Mouse (Mus musculus): ENCODE measurements around the gene Mpo.

The Mpo gene

DNA sequence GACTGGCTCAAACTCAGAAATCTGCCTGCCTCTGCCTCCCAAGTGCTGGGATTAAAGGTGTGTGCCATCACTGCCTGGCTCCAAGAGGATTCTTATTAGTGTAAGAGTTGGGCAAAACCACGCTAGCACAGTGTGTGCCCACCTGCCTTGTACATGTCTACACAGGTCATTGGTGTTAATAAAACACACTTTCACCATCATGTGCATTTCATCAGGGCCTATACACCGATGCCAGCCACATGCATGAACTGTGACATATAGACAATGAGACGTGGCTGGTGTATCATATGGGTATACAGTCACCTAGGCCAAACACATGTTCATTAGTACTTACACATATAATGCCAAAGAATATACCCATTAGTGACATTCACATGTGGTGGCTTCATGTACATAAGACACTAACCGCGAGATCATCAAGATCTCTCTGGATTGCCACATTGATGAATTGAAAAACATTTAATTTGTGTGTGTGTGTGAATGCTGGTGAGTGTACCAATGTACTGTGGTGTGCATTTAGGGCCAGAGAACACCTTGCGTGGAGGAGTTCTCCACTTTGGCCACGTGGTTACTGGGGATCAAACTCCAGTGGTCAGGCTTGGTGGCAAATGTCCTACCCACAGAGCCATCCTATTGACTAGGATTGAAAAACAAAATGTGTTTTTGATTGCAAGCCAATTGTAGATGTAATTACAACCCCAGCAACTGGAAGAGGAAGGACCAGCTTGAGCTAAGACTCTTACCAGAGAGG is 35.0 kb upstream of the Mpo start:
- DNase-seq (ENCODE audit: extremely low spot score): no peak

DNA sequence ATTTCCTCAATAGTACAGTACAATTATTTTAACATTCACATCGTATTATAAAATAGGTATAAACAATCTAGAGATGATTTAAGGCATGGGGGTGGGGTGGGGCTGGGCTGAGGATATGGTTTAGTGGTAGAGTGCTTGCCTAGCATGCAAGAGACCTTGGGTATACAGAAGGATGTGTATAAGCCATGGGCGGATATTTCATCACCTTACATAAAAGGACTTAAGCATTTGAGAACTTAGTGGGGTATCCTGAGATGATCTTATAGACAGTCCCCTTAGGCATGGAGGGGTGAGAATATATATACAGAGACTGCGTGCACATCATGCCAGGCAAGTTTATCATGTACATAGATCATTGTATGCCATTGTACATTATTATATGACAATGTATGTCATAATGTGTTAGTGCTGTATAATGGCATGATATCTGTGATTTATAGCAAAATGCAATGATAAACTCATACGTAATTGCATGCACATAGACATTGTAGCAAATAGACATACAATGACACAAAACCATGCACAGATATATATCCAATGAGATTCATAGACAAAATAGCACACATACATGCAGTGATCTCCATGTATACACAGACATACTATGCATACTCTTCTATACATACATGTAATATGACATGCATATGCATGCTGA is 34.3 kb upstream of the Mpo start:
- DNase-seq (ENCODE audit: extremely low spot score): no peak

DNA sequence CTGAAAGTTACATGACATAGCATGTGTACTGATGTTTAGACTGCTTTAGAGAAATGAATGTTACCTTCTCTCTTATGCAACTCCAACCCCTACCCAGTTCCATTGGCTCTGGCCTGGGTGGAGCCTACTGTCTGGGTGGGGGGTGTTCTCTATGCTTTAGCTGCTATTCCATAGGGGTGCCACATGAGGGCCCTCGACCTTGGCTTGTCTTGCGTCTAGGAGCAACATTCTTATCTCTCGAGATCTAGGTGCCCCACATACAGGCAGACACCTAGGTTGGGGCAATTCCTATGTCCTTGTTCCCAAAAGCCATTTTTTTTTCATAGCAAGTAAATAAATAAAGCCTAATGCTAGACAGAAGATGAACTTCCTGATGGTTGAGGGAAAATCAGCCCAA is 33.8 kb upstream of the Mpo start:
- DNase-seq (ENCODE audit: extremely low spot score): no peak

DNA sequence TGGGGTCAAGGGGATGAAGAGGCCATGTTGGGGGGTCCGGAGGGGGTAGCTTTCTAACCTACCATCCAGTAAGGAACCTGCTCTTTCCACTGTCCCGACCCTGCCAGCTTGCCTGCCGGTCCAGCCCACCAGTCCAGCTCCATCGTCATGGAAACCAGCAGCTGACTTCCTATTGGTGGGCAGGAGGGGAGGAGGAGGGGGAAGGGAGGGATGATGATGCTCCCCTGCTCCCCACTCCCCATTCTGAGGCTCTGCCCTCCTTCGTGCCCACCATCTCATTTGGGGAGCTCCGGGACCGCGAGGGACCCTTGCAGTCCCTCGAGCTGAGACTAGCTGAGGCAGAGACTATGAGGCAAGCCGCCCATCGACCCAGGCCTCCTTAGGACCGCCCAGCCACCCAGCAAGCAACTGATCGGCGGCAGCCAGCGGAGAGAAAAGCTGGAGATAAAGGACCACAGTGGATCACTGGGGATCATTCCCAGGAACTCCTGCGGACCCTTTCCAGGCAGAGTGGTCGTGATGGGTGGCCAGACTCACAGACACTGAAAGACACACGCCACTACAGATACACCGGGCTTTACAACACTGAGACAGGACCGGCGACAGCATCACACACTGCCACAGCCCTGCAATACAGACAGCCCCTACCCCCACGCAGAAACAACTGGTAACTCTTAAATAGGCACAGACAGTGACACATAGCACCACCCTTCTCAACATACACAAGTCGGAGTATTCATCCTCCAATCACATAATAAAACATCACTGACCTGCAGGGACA is 32.9 kb upstream of the Mpo start, which contains the start of gene Tspoap1:
Tspoap1 (plus strand) TSS at position 241 of the 781 bp plus-strand sequence.
- peak; percentile 35 for DNase-seq (ENCODE audit: extremely low spot score)

DNA sequence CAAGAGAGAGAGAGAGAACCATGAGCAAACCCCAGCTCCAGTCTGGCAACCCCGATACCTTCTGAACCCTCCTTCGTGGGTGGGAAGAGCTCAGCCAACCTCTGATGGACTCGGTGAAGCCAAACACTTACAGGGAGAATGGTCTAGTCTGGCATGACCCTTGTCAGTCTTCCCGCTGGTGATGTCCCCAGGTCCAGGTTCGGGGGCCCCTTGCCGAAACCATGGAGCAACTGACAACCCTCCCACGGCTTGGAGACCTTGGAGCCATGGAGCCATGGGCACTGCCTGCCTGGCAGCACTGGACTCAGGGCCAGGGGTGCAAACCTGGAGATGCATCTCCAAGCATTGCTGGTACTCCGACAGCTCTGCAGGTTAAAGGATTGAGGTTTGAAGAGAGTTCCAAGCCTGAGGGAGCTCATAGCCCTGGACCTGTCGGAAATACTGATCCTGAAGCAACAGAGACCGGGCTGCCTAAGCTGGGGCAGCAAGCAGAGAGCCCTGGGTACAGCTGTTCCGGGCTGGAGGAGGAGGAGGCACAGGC is 32.1 kb upstream of the Mpo start:
- DNase-seq (ENCODE audit: extremely low spot score): no peak

DNA sequence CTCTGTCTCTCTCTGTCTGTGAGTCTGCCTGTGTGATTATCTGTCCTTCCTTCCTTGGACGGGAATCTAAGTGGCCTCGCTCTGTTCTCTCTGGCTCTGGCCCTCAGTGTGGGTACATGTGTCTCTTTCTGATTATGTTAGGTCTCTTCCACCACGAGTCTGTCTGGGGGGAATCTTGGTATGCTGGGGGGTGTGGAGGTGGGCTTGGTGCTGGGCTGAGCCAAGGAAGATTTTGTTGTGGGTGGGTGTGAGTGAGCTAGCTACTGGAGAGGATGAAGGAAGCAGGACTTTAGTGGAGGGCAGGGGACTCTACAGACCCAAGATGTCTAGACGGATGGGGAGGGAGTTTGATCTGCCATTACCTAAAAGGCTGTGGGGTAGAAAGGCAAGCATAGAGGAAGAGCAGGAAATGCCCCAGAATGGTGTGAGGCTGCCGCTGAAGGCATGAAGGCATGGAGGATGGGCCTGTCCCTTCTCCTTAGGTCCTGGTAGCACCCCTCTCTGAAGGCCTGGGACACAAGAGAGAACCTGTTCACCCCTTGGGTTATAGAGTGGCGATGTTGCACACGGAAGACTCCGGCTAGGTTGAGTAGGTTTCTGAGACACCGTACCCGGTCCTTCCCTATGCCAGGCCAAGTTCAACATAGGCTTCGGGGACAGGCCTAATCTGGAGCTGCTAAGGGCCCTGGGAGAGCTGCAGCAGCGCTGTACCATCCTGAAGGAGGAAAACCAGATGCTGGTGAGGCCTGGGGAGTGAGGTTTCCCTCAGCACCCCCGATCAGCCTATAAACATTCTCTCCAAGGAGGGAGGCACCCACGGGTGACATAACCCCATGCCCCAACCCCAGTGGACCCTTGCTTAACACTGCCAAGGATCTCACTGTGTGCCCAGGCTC is 31.3 kb upstream of the Mpo start:
- no peak for DNase-seq (ENCODE audit: extremely low spot score)

DNA sequence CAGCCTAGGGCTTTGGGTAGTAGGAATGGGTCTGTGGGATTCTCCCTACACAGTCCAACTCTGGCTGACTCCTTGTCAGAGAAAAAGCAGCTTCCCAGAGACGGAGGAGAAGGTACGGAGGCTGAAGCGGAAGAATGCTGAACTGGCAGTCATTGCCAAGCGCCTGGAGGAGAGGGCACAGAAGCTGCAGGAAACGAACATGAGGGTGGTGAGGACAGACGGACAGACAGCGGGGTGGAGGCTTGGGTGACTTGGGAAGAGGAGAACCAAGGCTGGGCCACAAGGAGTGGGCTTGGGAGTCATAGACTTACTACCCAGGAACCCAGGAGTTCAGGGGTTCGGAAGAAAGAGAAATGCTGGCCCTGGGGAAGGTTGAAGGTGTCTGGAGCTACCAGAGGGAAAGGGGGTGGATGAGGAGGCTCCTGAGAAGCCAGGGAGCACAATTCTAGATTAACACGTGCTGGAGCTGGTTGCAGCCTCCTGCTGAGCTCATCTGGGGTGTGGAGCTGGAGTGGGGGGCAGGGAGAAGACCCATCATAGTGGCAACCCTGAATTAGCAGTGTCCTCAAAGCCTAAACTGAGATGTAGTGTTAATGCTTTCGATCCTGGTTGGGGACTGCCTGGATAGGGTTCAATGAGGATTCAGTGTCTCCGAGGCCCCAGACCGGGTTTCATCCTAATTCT is 30.5 kb upstream of the Mpo start:
- no peak for DNase-seq (ENCODE audit: extremely low spot score)

DNA sequence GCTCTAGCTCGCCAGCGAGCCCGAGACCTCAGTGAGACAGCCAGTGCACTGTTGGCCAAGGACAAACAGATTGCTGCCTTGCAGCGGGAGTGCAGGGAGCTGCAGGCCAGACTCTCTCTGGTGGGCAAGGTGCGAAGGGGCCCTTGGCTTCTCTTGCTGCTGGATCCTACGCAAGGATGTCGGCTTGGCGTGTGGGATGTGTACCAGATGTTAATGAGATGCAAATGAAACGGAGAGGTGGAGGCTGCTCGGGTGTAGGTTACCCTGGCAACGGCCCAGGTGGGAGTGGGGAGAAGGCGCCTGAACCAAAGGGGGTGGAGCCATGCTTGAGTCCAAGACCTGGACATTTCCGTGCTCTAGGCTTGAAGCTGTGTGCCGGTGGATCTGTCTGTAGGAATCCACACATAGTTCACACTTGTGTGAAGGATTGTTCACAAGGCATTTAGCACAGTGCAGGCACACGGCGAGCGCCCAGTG is 29.8 kb upstream of the Mpo start:
- DNase-seq (ENCODE audit: extremely low spot score): no peak

DNA sequence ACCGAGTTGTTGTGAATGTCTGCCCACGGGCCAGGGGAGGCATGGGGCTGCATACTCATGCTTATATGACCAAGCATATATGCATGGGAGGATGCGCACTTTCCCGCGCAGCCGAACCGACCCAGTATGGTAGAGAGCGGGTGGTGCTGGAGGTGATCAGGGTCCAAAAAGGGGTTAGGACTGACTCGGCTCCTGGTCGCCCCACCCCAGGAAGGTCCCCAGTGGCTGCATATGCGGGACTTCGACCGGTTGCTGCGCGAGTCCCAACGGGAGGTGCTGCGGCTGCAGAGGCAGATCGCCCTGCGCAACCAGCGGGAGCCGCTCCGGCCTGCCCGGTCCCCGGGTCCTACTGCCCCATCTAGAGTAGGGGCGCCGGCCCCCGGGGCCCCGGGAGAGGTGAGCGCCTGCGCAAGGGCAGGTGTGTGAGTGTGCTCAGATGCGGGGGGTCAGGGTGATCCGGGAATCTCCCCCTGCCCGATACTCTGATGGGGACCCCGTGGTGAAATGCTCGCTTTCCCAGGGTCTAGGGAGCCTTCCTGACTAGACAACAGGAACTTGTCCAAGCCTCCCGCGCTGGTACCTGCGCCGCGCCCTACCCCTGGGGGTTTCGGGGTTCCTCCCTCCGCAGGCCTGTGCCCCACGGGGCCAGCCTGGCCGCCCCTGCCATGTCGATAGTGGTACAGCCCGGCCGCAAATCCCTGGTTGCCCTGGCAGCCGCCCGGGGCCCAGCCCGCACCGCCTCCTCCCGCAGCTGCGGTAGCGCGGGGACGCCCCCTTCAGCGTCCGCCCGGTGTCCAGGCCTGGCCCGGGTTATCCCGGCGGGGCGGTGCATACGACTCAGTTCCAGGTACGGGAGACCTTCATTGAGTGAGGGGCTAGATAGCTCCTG is 29.1 kb upstream of the Mpo start:
- DNase-seq (ENCODE audit: extremely low spot score): peak; percentile 56

DNA sequence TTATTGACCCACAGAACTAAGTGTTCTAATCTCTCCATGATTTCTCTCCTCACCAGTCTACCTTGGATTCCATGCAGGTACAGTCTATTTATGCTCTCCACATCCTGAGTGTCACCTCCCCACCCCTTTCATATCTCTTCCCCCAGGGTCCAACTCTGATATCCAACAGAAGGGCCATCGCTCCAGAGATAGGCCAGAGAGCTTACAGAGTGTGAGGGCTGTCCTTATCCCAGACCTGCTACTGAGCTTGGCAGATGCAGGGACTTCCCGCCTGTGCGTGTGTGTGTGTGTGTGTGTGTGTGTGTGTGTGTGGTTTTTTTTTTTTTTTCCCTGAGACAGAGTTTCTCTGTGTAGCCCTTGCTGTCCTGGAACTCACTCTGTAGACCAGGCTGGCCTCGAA is 24.6 kb upstream of the Mpo start:
- DNase-seq (ENCODE audit: extremely low spot score): no peak

DNA sequence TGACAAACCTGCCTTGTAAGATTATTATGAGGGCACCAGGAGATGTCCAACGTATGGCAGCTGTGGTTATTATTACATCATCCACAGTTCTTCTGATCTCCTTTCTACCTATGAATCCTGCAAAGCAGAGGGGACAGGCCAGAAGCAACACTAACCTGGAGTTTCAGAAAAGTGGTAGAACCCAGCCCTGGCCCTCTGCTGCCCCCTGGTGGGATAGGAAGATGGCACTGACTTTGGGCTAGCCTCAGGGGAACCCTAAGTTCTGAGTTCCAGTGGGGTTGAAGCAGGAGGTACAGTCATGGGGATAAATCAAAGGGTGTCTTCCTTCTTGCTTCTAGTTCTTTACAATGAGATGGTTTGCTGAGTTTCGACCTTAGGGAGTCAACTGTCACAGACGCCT is 22.4 kb upstream of the Mpo start:
- peak; percentile 54 for DNase-seq (ENCODE audit: extremely low spot score)

DNA sequence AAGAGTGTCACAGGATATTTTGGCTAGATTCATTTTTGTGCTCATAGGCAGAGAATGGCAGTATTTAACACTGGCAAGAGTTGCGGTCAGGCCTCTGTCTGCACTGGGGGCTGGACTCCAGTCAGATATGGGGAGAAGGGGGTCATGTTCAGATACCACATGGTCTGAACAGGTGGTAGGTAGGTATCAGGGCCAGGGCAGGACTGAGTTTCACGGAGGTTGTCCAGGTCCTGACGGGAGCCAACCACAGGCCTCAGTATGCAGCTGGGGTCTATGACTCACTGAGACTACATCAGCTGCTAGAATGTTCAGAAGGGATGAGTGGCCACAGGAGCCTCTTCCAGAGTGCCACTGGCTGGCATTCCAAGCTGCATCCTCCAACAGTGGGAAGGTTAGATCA is 21.0 kb upstream of the Mpo start:
- no peak for DNase-seq (ENCODE audit: extremely low spot score)

DNA sequence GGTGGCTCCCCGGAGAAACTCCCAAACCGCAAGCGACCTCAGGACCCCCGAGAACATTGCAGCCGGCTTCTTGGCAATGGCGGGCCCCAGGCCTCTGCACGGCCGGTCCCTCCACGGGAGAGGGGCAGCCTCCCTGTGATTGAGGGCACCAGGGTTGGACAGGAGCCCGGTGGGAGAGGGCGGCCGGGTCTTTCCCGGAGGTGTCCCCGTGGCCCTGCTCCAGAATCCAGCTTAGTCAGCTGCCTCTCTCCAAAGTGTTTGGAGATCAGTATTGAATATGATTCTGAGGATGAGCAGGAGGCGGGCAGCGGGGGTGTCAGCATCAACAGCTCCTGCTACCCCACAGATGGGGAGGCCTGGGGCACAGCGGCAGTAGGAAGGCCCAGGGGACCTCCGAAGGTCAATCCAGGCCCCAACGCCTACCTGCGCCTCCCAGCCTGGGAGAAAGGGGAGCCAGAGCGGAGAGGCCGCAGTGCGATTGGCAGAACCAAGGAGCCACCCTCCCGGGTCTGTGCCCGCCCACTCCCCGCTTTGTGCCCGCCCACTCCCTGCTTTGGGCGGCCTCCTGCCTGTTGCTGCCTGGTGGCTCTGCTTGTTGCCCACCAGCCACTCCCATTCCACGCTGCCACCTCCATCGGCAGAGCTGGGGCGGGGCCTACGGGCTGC is 15.1 kb upstream of the Mpo start:
- peak; percentile 88 for DNase-seq (ENCODE audit: extremely low spot score)

DNA sequence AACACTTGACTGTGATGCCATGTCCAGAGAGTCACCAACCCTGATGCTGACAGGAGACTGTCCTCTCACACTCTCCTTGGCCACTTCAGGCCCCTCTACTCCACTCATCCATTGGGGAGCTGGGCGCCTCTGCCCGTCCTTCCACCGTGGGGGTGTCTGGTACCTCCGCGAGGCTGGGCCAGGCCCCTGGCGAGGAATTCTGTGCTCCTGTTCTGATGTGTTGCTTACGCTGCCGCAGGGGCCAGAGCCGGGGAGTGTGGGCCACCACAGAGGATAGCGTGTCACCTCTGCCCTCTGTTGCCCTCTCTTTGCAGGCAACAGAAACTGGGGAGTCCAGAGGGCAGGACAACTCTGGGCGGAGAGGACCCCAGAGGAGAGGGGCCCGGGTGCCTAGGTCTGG is 14.5 kb upstream of the Mpo start:
- DNase-seq (ENCODE audit: extremely low spot score): no peak

DNA sequence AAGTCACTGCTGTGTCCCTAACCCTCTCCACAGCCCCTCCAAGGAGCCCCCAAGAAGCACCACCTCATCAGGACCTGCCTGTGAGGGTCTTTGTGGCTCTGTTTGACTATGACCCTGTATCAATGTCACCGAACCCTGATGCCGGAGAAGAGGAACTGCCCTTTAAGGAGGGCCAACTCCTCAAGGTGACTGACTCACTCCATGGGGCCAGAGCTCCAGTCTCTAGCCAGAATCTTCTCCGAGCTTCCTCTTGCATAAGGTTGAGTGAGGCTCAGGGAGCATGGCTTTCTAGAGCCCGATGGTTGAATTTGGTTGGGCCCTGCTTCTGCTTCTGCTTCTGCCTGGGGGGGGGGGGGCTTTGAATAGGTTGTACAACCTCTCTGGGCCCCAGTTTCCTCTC is 14.0 kb upstream of the Mpo start:
- DNase-seq (ENCODE audit: extremely low spot score): no peak

DNA sequence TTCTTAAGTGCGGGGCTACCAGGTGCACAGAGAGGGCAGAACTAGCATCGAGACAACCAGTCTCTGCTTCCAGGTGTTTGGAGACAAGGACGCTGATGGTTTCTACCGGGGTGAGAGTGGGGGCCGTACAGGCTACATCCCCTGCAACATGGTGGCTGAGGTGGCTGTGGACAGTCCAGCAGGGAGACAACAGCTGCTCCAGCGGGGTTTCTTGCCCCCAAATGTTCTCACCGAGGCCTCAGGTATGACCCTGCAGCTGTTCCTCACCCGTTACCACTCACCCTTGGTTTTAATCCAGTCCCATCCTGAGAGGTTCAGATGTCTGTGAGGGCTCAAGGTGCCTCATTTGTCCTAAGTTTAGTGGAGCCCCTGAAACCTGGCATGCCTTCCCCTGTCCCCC is 13.3 kb upstream of the Mpo start:
- no peak for DNase-seq (ENCODE audit: extremely low spot score)

DNA sequence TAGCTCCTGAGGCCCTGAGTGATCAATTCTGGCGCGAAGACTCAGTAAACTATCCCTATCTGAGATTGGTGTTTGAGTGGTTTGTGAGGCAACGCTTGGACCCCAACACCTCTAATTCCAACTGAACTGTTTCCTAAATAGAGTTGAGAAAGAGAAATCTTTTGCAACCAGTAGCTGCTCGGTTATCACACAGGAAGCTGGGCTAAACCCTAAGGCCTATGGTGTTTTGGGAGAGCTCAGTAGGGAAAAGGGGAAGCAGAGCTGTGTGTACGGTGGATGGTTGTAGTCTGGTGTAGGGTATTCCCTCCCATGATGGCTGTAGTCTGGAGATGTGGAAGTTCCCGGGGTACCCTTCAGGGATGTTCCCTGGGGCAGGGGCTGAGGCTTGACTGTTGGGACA is 3.3 kb upstream of the Mpo start:
- DNase-seq (ENCODE audit: extremely low spot score): no peak

DNA sequence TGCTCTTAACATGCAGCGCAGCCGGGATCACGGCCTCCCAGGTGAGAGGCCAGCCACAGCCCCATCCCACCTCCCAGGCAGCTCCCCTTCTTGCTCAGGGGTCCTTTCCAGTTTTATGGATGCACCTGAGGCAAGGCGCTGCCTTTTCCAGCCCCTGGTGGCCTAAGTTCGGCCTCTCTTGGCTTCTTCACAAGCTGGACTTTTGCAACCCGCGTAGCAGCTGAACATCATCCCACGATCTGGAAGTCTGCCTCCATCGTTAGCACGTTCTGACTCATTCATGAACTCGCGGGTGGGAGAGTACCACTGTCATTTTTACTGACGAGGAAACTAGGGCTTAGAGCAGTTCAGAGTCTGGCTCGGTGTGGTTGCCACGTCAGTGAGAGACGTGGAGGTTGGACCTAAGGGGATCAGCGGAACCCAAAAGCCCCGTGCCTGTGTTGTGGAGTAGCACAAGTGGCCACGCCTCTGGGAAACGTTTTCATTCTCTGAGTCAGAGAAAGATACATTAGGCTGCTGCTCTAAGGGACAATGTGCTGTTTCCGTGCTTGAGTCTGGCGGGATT is 8.4 kb downstream of the Mpo start:
- no peak for DNase-seq (ENCODE audit: extremely low spot score)

DNA sequence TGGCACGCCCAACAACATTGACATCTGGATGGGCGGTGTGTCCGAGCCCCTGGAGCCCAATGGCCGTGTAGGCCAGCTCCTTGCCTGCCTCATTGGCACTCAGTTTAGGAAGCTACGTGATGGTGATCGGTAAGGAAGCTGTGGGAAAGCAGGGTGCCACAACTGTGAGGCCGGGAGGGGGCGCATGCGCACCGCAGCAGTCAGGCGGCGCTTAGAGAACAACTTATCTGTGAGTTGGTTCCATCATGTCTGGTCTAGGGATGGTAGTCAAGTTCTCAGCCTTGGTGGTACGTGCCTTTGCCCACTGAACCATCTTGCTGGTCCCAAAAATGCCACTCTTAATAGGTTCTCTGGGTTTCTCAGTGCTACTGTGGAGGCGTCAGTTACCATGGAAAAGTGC is 9.2 kb downstream of the Mpo start:
- DNase-seq (ENCODE audit: extremely low spot score): peak; percentile 32

Data from embryo, embryonic 9.5 days (tissue).